Mouse (Mus musculus) ES-CJ7 (cell line): ENCODE measurements around the gene Pop7.

Source experiments
- DNase-seq: peaks from one replicate; pipeline ENCODE4 v3.0.0; 2011; ENCODE audit warnings: low read depth, low spot score

The Pop7 gene

GRCm38 (mm10) chr5:137502667-137503110 is 371 bp upstream of the Pop7 start:
- DNase-seq, result peak; percentile 92

- DNase-seq, result no peak
These were observed 2.1 kb downstream of the Pop7 start for GRCm38 (mm10) chr5:137500186-137500585.

GRCm38 (mm10) chr5:137493831-137494230 is 8.5 kb downstream of the Pop7 start:
- DNase-seq, result no peak

- DNase-seq, result no peak
These were observed 10.8 kb downstream of the Pop7 start for GRCm38 (mm10) chr5:137491559-137491958.

GRCm38 (mm10) chr5:137487616-137488015 is 14.7 kb downstream of the Pop7 start:
- DNase-seq, result peak; percentile 83

- no peak for DNase-seq
These were observed 16.5 kb downstream of the Pop7 start for GRCm38 (mm10) chr5:137485851-137486155.

- DNase-seq, result no peak
These were observed 17.1 kb downstream of the Pop7 start for GRCm38 (mm10) chr5:137485071-137485850.

- DNase-seq, result no peak
These were observed 20.4 kb downstream of the Pop7 start for GRCm38 (mm10) chr5:137481897-137482296.

- DNase-seq, result peak; percentile 86
These were observed 21.2 kb downstream of the Pop7 start for GRCm38 (mm10) chr5:137481138-137481537.

GRCm38 (mm10) chr5:137476964-137477363 is 25.4 kb downstream of the Pop7 start, which contains the start of gene Zan:
Zan (minus strand) TSS chr5:137477064.
- DNase-seq, result no peak

- DNase-seq, result no peak
These were observed 28.0 kb downstream of the Pop7 start for GRCm38 (mm10) chr5:137474351-137474750.

- DNase-seq, result no peak
These were observed 29.9 kb downstream of the Pop7 start for GRCm38 (mm10) chr5:137472252-137472904.

- DNase-seq, result no peak
These were observed 35.4 kb downstream of the Pop7 start for GRCm38 (mm10) chr5:137466946-137467345.

- DNase-seq, result no peak
These were observed 37.3 kb downstream of the Pop7 start for GRCm38 (mm10) chr5:137465049-137465448.

GRCm38 (mm10) chr5:137455866-137456591 is 46.3 kb downstream of the Pop7 start:
- DNase-seq, result no peak

GRCm38 (mm10) chr5:137455206-137455605 is 47.1 kb downstream of the Pop7 start:
- no peak for DNase-seq
